Mouse (Mus musculus): ENCODE results near the gene Pla2g2c.

The Pla2g2c gene

DNA sequence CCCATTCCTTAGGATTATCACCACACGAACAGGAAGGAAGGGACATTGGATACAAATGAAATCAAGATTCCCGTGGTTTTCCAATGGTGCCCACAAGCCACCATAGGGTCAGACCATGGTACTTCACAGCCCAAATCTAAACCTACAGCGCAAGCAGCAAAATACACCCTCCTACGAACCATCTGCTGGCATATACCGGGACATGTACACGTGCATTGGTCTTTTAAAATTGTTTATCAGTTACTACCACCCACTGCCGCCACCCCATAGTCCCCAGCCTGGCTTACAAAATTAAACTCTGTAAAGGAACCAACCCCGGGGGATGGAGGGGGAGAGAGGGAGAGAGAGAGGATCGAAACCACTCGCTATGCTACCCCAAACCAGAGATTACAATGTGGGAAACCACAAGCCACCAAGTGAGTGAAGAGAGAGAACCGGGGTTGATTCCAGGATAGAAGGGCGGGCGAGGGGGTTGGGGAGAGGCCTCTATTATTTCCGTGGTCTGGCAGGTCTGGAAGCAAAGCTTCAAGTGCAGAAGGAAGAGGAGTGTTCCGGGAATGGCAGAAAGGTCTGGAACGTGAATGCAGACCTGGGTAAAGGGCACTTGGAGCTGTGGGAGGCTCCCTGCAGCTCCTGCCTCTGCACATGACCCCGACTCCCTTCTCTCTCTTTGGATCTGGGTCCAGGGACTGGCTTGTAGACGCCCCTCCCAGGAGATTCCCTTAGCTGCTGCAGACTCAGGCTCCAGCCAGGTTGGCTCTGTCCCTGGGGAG, at the start of gene Pla2g2c:
Pla2g2c (plus strand) TSS at position 439 of the 773 bp plus-strand sequence.
- no peak for DNase-seq (ENCODE audit: low spot score)

DNA sequence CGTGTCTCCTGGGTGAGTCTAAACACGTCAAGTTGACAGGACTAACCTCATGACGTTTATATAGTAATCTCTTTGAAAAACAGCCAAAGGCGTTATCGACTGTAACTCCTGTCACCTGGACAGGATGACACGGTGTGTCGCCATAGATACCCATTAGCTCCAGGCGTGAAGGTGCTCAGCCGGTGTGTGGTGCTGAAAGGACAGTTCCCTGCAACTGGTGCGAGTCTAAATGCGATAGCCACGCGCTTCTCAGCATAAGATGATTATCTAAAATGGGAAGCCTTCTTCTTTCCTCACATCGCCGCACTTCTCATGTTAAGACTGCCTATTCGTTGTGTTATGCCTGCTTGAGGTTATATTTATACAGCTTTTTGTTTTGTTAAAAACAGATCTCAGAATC, 48.1 kb upstream of the Pla2g2c start:
- no peak for DNase-seq (ENCODE audit: low spot score)

DNA sequence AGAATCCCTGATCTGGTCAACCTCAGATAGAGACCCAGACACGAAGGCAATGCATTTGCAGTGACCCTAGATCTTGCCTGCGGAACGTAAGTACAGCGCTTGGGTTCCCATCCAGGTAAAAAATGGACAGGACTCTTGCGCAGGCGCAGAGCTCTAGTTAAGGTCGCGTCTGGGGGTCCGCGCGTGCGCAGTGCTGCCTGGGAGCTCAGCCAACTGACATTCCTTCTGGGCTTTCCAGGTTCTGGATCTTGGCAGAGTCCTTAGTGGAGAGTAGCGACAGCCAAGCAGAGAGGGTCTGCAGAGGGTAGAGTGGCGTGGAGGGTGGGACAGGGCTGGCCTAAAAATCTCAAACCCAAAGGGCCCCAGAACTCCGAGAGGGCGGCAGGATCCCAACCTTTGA, 47.0 kb upstream of the Pla2g2c start:
- DNase-seq (ENCODE audit: low spot score): no peak

DNA sequence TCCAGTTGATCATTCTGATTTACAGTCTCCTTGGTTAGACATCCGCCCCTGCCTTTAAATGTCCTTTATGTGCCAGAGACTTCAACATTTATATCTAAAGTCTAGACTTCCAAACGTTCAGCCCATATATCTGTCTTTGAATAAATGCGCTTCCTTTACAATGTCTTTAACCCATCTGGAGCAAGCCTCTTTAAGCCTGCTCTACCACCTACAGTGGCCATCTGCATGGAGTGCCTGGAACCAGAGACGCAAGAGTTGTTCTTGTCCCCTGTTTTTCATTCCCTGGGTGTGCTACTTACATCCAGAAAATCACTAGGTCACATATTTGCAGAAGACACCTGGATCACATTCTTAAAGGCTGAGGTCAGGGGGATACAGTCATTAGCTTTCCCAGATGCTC, 44.5 kb upstream of the Pla2g2c start:
- no peak for DNase-seq (ENCODE audit: low spot score)

DNA sequence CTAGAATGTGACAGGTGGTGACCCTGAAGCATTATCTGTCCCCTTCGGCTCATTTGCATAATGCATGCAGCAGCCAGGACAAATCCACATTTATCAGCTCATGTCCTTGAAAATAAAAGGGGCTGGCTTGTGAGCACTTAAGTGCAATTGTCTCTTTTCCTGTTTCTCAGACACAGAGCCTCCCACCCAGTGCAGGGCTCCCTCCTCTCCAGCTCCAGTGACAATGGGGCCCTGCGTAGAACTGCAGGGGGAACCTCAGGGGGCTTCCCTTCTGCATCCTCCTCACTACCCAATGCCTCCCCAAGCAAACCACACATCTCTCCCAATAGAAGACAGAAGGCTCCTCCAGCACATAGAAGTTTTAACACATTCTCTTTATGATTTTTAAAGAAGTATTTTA, 41.8 kb upstream of the Pla2g2c start:
- no peak for DNase-seq (ENCODE audit: low spot score)

DNA sequence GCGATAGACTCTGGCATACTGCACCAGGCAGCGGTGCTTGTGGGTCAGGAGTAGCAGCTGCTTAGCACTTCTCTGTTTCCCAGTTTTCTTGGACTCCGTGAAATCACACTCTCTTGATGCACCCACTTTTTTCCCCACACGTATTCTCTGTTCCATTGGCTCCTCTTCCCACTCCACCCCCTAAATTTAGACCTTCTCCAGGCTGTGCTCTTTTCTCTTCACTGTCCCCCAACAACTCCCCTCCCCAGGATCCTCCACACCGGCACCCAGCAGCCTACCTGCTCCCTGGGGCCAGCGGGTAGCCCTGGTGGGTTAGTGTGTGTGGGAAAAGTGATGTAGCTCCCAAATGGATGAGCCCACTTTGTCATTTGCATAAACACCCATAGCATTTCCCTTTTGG, 38.8 kb upstream of the Pla2g2c start:
- no peak for DNase-seq (ENCODE audit: low spot score)

DNA sequence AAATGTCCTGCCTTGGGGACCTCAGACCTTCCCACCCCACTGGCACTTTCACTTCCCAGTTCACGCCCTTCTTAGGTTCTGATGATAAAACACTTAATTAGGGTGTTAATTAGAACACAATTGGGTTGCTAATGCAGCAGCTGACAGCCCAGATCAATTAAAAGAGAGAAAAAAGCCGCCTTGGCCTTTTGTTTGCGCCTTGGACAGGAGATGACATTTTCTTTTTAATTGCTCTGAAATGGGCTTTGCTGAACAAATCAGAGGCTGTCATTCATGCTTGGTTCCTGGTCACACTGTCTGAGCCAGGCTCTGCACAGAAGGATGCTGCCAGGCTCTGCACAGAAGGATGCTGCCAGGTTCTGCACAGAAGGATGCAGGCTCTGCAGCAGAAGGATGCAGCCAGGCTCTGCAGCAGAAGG, 35.5 kb upstream of the Pla2g2c start:
- peak; percentile 45 for DNase-seq (ENCODE audit: low spot score)

DNA sequence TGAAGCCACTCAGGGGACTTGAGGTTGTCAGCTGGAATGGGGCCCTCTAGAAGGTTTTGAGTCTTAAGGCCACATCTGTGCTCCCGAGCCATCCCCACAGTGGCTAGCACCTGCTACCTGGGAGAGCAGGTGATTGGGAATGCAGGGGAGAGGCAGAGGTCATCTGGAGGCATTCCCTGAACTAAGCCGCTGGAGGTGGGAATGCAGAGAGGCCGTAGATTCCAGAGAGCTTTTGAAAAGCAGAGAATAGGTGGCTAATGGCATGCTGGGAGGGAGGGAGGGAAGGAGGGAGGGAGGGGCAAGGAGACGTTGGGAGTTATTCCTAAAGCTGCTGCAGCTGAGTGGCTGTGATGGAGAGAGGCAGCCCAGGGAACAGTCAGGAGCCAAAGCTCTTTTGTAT, 34.0 kb upstream of the Pla2g2c start:
- DNase-seq (ENCODE audit: low spot score): no peak

DNA sequence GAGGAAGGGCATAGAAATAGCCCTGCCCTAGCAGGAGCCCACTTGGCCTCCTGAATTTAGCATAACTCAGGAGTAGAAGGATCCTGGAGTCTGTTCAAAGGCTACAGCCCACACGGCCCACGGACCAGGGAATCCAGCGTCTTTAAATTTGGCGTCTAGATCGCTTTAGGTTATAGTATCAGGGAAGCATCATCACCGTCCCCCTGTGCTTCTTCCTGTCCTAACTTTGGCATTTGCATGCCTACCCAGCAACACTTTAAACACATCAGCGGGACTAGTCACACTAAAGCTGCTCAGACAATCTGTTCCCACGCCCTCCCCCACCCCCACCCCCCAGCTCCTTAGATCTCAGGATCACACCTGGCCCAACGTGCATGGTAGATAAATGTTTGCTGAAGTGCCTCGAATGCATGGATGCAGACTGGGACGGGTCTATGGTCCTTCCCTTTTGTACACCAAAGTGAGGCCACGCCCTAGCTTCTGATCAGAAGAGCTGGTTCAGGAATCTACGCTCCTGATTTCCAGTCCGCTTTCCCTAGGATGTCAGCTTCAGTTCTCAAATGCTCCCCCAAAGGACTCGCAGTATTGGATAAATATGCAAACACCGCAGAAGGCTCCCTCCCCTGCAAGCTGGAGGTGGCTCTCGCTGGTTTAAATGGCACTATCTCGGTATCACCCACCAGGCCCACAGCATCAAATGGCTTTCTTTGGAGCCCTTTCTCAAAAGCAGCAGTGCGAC, 33.0 kb upstream of the Pla2g2c start:
- no peak for DNase-seq (ENCODE audit: low spot score)

DNA sequence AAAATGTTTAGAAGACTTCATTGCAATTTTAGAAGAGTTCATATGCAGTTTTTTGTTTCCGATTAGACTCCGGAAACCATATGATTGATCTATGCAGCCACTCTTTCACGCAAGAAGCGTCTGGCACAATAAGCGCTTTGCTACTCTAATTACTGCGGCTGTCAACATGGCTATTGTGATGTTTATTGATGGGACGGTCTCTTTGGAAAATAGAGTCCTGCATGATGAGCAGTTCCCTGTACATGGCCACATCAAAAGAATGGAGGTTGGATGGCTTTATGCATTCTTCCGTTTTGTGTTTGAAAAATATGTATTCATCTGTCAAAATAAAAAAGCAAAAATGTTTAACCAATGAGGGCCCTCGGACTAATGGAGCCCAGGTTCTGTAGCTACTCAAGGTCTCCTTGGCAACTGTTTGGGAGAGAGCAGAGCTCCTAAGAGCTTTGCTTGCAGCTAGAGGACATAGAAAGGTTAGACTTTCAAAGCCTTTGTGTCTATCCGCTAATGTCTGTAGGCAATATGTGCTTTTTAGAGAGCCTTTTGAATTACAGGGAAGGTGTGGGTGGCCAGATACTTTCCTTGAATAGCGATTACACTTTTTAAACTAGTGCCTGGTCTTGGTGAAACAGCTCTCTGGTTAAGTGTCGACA, 31.4 kb upstream of the Pla2g2c start:
- DNase-seq (ENCODE audit: low spot score): no peak

DNA sequence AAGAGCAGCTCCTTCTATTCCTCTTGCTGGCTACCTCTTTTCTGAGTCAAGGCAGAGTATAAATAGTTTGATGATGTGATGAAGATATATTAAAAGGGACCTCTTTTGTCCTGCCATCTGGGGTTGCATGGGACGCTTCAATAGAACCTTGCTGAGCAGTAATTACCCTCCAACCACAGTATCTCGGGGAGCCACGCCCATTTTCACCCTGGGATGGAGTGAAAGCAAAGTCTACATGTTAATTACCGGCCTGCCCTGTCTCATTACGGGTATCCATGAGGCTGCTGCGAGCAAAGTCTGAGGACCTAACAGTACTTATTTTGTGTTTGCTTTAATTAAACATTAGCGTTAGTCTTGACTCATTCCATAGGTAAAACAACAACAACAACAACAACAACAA, 27.9 kb upstream of the Pla2g2c start:
- no peak for DNase-seq (ENCODE audit: low spot score)

DNA sequence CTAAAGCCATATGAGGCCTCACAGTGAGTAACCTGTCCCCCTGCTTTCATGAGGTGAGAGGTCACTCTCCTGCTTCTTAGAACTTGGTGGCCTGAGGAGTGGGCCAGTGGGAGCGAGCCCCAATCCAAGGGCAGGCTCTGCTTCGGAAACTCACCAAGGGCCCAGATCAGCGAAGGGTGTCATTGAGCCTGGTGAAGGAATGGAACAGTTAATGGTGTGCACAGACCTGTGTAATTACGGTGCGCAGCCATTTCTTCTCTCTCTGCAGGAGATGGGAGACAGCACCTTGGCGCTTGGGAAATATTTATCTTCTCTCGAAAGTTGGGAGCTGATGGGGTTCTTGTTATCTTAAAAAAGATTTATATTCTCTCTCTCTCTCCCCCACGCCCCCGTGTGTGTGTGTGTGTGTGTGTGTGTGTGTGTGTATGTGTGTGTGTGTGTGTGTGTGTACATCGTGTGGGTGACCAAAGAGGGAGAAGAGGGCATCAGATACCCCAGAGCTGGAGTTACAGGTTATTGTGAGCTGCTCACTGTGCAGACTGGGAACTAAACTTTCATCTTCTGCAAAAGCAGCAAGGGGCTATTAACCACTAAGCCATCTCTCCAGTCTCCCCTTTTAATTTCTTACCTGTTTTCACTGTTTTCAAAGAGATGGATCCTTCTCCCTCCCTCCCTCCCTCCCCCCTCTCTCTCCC, 27.3 kb upstream of the Pla2g2c start:
- no peak for DNase-seq (ENCODE audit: low spot score)

DNA sequence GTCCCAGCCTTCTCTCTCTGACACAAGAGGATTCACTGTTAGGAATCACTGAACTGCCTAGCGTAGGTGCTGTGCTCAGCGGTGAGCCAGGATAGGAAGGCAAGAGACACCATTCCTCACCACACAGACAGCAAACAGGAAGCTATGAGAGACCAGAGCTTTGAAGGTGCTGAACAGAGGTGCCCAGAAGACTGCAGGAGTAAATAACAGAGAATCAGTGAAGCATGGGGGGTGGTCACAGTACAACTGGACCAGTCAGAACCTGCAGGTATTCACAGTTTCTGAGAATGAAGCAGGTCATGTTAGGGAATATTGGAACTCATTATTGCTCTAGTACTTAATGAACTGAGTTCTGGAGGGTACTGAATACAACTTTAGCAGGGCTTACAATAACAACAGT, 26.3 kb upstream of the Pla2g2c start:
- no peak for DNase-seq (ENCODE audit: low spot score)

DNA sequence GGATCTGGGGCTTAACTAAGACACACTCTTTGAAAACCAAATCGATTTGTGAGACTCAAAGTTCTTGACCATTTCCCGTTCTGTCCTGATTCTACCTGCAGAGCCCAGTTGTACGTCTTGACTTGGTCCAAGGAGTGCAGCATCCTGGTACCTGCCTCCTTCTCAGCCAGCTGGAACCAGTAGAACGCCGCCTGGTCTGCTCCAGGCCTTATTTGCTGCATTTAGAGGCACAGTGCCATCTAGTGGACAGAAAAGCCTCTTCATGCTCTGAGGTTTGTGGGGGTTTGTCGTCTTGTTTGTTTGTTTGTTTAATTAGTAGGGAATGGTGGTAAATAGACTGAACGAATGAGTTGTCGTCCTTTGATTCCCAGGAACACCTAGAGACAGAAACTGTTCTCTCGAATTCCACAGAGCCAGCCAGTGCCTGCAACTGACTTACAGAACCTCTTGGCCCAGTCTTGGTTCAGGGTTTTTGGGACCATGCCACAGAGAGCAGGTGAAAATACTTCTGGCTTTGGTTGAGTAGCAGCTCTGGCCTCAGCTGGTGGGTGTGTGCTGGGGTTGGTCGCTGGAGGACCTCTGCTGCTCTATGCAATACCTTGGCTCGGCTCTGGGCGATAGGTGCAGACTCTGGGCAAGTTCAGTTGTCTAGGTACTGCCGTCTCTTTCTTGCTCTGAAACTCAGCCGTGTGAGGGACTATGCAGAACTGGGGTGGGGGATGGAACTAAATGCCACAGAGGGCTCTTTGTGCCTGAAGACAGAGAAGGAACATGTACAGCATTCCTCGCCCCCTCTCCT, 24.2 kb upstream of the Pla2g2c start:
- peak; percentile 89 for DNase-seq (ENCODE audit: low spot score)

DNA sequence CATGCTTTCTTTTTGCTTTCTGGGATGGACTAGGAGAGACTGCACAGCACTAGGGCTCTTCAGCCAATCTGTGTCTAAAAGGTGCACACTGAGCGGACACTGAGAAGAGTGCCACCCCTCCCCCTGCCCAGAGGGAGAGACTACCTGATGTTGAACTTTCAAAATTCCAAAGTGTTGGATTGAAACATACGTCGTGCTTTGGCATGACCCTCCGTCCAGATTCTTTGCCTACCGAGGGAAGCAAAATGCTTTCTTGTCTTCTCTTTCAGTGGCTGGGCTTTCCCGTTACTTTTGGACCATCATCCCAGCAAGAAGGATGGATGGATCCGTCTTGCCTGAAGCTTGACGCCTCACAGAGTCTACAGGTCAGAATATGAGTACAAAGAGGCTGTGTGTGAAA, 23.5 kb upstream of the Pla2g2c start:
- DNase-seq (ENCODE audit: low spot score): no peak

DNA sequence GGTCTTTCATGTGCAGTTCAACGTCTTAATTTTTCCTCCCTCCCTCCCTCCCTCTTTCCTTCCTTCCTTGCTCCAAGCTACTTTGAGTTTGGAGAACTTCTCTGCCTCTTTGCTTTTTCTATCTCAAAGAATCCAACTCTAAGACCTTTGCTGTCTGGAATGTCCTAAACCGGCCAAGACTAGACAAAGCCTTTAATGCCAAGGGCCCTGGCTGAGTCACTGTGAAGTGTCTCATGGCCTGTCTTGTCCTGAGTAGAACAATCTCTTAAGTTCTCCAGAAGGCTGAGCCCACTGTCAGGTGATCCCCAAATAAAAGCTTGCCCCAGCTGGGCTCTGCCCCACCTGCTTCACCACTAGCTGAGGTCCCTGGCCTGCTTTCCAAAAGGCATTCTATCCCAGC, 22.6 kb upstream of the Pla2g2c start:
- no peak for DNase-seq (ENCODE audit: low spot score)

DNA sequence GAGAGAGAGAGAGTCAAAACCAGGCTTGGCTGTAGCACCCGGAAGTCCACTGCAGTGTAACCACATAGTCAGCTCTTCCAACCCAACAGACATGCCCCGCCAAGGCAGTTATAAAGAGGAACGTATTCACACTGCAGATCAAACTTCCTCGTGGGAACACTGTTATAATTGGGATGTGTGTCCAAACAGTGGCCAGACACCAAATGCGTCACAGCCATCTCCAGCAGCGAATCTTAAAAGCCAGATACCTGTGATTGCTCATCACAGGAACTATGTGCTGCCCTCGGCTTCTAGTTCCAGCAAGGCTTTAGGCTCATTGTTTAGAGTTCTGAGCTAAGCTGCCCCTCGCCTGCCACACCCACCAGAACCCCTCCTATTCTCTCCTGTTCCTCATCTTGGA, 22.1 kb upstream of the Pla2g2c start:
- DNase-seq (ENCODE audit: low spot score): no peak

DNA sequence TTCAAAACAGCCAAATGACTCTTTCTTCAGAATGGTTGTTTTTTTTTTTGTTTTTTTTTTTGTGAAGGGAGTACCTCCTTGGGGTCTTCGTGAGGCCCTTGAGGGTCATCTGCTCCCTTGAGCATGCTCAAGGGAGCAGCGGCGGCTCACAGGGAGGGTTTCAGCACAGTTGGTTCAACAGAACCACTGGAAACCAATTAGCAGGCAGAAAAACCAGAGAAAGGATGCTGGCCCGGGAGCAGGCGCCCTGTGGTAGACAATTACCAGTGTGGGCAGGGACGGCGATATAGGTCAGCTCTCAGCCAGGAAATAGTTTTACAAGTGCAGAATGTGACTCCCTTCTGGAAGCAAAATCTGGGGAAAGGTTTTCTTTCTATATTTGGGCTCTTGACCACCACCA, 21.0 kb upstream of the Pla2g2c start:
- DNase-seq (ENCODE audit: low spot score): no peak

DNA sequence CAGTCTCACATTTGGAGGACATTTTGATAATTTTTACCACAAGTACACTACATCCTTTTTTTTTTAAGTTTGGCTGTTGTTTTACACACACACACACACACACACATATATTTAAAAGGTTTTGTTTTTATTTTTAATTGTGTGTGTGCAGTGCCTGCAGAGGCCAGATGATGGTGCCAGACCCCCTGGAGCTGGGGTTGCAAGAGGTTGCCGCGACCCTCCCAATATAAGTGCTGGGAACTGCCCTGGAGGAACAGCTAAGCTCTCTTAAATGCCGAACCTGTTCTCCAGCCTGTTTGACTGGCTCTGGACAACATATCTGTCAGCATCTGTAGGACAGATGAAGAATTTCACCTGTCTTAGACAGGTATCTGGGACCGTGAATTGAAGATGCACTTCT, 20.4 kb upstream of the Pla2g2c start:
- no peak for DNase-seq (ENCODE audit: low spot score)

DNA sequence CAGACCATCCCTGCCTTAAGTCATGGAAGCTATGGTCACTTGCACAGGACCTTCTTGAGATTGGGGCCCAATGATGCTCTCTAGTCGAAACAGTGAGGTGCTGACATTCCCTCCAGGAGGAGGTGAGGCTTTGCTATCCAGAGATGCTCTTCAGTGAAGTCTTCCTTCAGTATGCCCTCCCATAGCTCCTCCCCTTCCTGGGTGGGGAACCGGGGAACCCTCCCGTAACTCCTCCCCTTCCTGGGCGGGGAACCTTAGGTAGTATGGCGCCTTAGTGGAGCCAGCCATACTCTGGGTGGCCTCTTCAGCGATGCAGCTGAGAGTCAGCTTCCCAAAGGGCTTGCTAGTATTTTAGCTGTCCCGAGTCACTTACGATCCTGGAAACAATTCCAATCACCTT, 18.0 kb upstream of the Pla2g2c start:
- no peak for DNase-seq (ENCODE audit: low spot score)

DNA sequence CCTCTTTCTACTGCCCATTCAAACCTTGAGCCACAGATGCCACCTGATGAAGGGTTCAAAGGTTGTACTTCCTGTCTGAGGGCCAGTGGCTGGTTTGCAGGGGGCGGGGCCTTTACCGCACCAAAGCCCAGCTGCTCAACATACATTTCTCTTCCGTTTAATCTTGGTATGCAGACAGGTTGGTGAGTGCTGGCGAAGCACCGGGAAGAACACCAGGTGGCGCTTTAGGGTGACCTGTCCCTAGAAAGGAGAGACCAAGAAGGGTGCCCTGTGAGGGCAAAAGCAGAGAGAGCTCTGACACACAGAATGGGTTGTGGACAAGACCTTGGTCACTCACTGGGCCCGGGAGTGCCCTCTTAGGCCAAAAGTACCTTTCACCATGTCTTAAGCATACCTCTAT, 16.0 kb upstream of the Pla2g2c start:
- peak; percentile 82 for DNase-seq (ENCODE audit: low spot score)

DNA sequence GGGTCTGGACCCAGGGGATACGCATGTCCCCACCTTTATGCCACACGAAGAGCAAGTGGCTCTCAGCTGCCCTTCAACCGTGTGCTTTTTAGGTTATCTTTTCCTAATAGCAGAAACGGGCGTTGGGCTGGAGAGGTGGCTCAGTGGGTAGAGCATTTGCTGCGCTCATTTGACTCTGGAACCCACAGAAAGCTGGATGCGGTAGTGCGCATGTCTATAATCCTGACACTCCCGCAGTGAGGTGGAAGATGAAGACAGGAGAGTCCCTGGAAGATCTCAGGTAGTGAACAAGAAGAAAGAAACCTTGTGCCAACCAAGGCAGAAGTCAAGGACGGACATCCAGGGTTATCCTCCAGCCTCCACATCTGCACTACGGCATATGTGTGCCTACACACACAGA, 15.3 kb upstream of the Pla2g2c start:
- no peak for DNase-seq (ENCODE audit: low spot score)

All from MN1 (cell line).